Mouse (Mus musculus): ENCODE measurements around the gene Tas2r126. TPM values are rescaled to one million over a fixed set of nuclear protein-coding genes. Genes with fewer than 3 reads are reported as not detected.
"Not testable (repeated sequence)": the region's sequence is repeated elsewhere in the genome, so short reads cannot be mapped to it uniquely, and the experiment has no call there.

The Tas2r126 gene
- polyA plus RNA-seq, 1 experiment from 2014 or later = not detected

GRCm38 (mm10) chr6:42433554-42433953, 781 bp upstream of the Tas2r126 start:
- Histone ChIP-seq H3K27ac (no peak overlapping the region), H3K27me3 (ENCODE audit: insufficient read depth, poor library complexity, severe bottlenecking) (no peaks in the 10 kb centered on the region), H3K36me3 (no peaks in the 10 kb centered on the region), H3K4me3 (no peak overlapping the region), H3K4me1 (no peaks in the 10 kb centered on the region), H3K9me3 (no peaks in the 10 kb centered on the region)
- WGBS = 61% methylated on average over 2 of the region's 2 CpGs
- DNase-seq (ENCODE audit: low spot score) = no peak

- H3K27me3 ChIP-seq (ENCODE audit: insufficient read depth, poor library complexity, severe bottlenecking) = no peaks in the 10 kb centered on the region
- H3K9me3 ChIP-seq = no peaks in the 10 kb centered on the region
- H3K4me3 ChIP-seq = no peak overlapping the region
- no peak for DNase-seq (ENCODE audit: low spot score)
- no peaks in the 10 kb centered on the region for H3K36me3 ChIP-seq
- no peaks in the 10 kb centered on the region for H3K4me1 ChIP-seq
- H3K27ac ChIP-seq = no peak overlapping the region
- 66% methylated on average over 2 of the region's 2 CpGs for WGBS
Measured at GRCm38 (mm10) chr6:42435490-42435889, 1.2 kb downstream of the Tas2r126 start.

GRCm38 (mm10) chr6:42441395-42441794, 7.1 kb downstream of the Tas2r126 start:
- no peaks in the 10 kb centered on the region for H3K4me1 ChIP-seq
- H3K9me3 ChIP-seq = no peaks in the 10 kb centered on the region
- 55% methylated on average over 2 of the region's 2 CpGs for WGBS
- no peaks in the 10 kb centered on the region for H3K36me3 ChIP-seq
- no peak overlapping the region for H3K27ac ChIP-seq
- H3K27me3 ChIP-seq (ENCODE audit: insufficient read depth, poor library complexity, severe bottlenecking) = no peaks in the 10 kb centered on the region
- no peak overlapping the region for H3K4me3 ChIP-seq
- no peak for DNase-seq (ENCODE audit: low spot score)

DNA sequence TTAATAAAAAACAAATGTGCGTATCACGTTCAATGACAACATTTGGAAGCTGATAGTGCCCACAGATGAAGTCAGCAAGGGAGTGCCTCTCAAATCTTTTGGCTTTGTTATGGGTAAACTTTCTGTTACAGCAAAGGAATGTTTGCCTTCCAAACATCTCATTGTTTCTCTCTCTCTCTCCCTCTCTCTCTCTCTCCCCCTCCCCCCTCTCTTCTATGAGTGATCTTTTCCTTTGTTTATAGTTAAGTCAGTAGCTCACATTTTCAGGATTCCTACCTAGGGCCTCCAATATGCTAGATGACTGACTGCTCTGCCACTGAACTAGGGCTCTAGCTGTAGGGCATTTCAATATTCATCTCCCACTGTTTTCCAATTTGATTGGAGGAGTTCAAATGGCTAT, 10.2 kb downstream of the Tas2r126 start:
- H3K4me3 ChIP-seq = no peak overlapping the region
- H3K9me3 ChIP-seq = no peaks in the 10 kb centered on the region
- no peak for DNase-seq (ENCODE audit: low spot score)
- no peaks in the 10 kb centered on the region for H3K4me1 ChIP-seq
- H3K27ac ChIP-seq = no peak overlapping the region
- H3K36me3 ChIP-seq = no peaks in the 10 kb centered on the region
- no peaks in the 10 kb centered on the region for H3K27me3 ChIP-seq (ENCODE audit: insufficient read depth, poor library complexity, severe bottlenecking)
- 78% methylated on average over 2 of the region's 2 CpGs for WGBS

DNA sequence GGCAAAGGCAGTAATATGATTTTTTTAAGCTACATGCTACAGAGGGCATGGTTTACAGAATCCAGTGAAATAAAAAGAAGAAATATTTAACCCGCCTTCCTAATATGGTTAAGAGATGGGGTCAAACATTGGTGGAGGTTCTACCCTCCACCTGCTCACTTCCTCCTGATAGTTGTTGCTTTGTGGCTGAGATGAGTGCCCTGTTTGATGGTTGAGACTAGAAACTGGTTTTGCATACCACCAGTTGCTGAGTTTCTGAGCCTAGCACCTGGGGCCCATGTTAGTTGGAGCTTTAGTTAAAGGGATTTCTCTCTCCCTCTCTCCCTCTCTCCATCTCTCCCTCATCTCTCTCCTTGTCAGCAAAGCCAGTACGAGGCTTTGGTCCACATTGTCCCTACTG, 13.0 kb downstream of the Tas2r126 start:
- Histone ChIP-seq H3K27ac (no peak overlapping the region), H3K36me3 (no peaks in the 10 kb centered on the region), H3K27me3 (ENCODE audit: insufficient read depth, poor library complexity, severe bottlenecking) (no peaks in the 10 kb centered on the region), H3K4me1 (no peaks in the 10 kb centered on the region), H3K4me3 (no peak overlapping the region), H3K9me3 (no peaks in the 10 kb centered on the region)
- 71% methylated on average over 2 of the region's 2 CpGs for WGBS
- DNase-seq (ENCODE audit: low spot score) = no peak

DNA sequence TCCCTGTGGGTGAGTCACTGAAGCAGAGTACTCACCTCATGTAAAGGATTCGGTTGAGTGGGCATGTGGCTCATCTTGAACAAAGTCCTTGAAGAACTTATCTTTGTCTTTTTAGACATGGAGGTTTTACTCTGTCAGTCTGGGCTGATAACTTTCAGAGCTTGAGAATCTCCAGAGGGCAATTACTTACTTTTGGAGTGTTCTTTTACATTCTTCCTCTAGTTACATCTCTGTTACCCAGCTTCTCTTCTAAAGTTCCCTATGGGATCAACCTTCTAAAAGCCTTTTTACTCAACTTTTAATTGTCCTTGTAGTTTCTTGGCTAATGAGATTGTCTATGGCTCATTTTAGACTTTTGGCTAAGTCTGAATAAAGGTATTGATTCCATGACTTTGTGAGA, 30.8 kb downstream of the Tas2r126 start, which contains the start of gene Olfr458:
TSS of gene Olfr458 (minus strand) at position 101 of the 400 bp plus-strand sequence.
- Histone ChIP-seq H3K27ac (no peak within 1 kb of the TSS), H3K9me3 (no peaks in the 10 kb centered on the region), H3K27me3 (ENCODE audit: insufficient read depth, poor library complexity, severe bottlenecking) (no peaks in the 10 kb centered on the region), H3K36me3 (no peaks in the 10 kb centered on the region), H3K4me3 (no peak within 1 kb of the TSS), H3K4me1 (no peaks in the 10 kb centered on the region)
- DNase-seq (ENCODE audit: low spot score) = no peak
- WGBS = 44% methylated on average over 1 of the region's 1 CpGs

GRCm38 (mm10) chr6:42470542-42470941, 36.2 kb downstream of the Tas2r126 start:
- no peak for DNase-seq (ENCODE audit: low spot score)
- H3K4me1 ChIP-seq = no peaks in the 10 kb centered on the region
- H3K4me3 ChIP-seq = no peak overlapping the region
- no peaks in the 10 kb centered on the region for H3K36me3 ChIP-seq
- H3K27me3 ChIP-seq (ENCODE audit: insufficient read depth, poor library complexity, severe bottlenecking) = no peaks in the 10 kb centered on the region
- no peak overlapping the region for H3K27ac ChIP-seq
- 88% methylated on average over 4 of the region's 4 CpGs for WGBS
- H3K9me3 ChIP-seq = no peaks in the 10 kb centered on the region

GRCm38 (mm10) chr6:42471298-42471697, 37.0 kb downstream of the Tas2r126 start:
- H3K36me3 ChIP-seq; H3K4me3 ChIP-seq; H3K27me3 ChIP-seq (ENCODE audit: insufficient read depth, poor library complexity, severe bottlenecking); H3K4me1 ChIP-seq; H3K27ac ChIP-seq; H3K9me3 ChIP-seq: not testable (repeated sequence)
- DNase-seq (ENCODE audit: low spot score) = peak; percentile 69
- WGBS = 88% methylated on average over 4 of the region's 4 CpGs

DNA sequence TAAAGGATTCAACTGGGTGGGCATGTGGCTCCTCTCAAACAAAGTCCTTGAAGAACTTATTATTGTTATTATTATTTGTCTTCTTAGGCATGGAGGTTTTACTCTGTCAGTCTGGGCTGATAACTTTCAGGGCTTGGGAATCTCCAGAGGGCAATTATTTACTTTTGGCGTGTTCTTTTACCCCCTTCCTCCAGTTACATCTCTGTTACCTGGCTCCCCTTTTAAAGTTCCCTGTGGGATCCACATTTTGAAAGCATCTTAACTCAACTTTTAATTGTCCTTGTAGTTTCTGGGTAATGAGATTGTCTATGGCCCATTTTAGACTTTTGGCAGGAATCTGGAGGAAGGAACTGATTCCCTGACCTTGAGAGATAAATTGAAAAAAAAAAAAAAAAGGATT, 41.9 kb downstream of the Tas2r126 start, which contains the start of gene Olfr457:
TSS of gene Olfr457 (minus strand) at position 101 of the 400 bp plus-strand sequence.
- 67% methylated on average over 1 of the region's 1 CpGs for WGBS
- Histone ChIP-seq H3K9me3 (no peaks in the 10 kb centered on the region), H3K27me3 (ENCODE audit: insufficient read depth, poor library complexity, severe bottlenecking) (no peaks in the 10 kb centered on the region)

GRCm38 (mm10) chr6:42484633-42485032, 50.3 kb downstream of the Tas2r126 start:
- H3K9me3 ChIP-seq = no peaks in the 10 kb centered on the region
- H3K27me3 ChIP-seq (ENCODE audit: insufficient read depth, poor library complexity, severe bottlenecking) = no peaks in the 10 kb centered on the region
- H3K27ac ChIP-seq = no peak overlapping the region
- H3K4me1 ChIP-seq = no peaks in the 10 kb centered on the region
- DNase-seq (ENCODE audit: low spot score) = no peak
- no peak overlapping the region for H3K4me3 ChIP-seq
- H3K36me3 ChIP-seq = no peaks in the 10 kb centered on the region

More for the DNA sequence above, 41.9 kb downstream of the Tas2r126 start, which contains the start of gene Olfr457:
- no peaks in the 10 kb centered on the region for H3K36me3 ChIP-seq
- H3K4me1 ChIP-seq = no peaks in the 10 kb centered on the region
- no peak for DNase-seq (ENCODE audit: low spot score)
- H3K27ac ChIP-seq = no peak within 1 kb of the TSS
- H3K4me3 ChIP-seq = no peak within 1 kb of the TSS

Other genes starting within 250 kb of the Tas2r126 start
- gene Tas2r144, start 219.2 kb upstream of the Tas2r126 start, polyA plus RNA-seq (2016; fragmentation: Nextera tagmentation; extraction: Ambion mirVana) = not detected in 2 replicates
- 9.7 and 13.8 TPM in 2 replicates for gene Gstk1, start 188.6 kb upstream of the Tas2r126 start, polyA plus RNA-seq (2016; fragmentation: Nextera tagmentation; extraction: Ambion mirVana)
- 0.21 and 0.41 TPM in 2 replicates for gene Tmem139, start 172.6 kb upstream of the Tas2r126 start, polyA plus RNA-seq (2016; fragmentation: Nextera tagmentation; extraction: Ambion mirVana)
- gene Casp2, start 169.6 kb upstream of the Tas2r126 start, polyA plus RNA-seq (2016; fragmentation: Nextera tagmentation; extraction: Ambion mirVana) = 40.8 and 45.2 TPM in 2 replicates
- 0.59 and 0.67 TPM in 2 replicates for gene Clcn1, start 147.8 kb upstream of the Tas2r126 start, polyA plus RNA-seq (2016; fragmentation: Nextera tagmentation; extraction: Ambion mirVana)
- gene Fam131b, start 109.9 kb upstream of the Tas2r126 start, polyA plus RNA-seq (2016; fragmentation: Nextera tagmentation; extraction: Ambion mirVana) = 0.21 and 0.30 TPM in 2 replicates
- 165 and 193 TPM in 2 replicates for gene Zyx, start 84.9 kb upstream of the Tas2r126 start, polyA plus RNA-seq (2016; fragmentation: Nextera tagmentation; extraction: Ambion mirVana)
- 3.0 and 4.8 TPM in 2 replicates for gene Epha1, start 61.3 kb upstream of the Tas2r126 start, polyA plus RNA-seq (2016; fragmentation: Nextera tagmentation; extraction: Ambion mirVana)
- not detected in 2 replicates for gene Tas2r143, start 34.3 kb upstream of the Tas2r126 start, polyA plus RNA-seq (2016; fragmentation: Nextera tagmentation; extraction: Ambion mirVana)
- gene Tas2r135, start 29.1 kb upstream of the Tas2r126 start, polyA plus RNA-seq (2016; fragmentation: Nextera tagmentation; extraction: Ambion mirVana) = not detected in 2 replicates
- 0.19 TPM in 1 of 2 replicates, not detected in the other for gene Olfr458, start 30.7 kb downstream of the Tas2r126 start, polyA plus RNA-seq (2016; fragmentation: Nextera tagmentation; extraction: Ambion mirVana)
- not detected in 2 replicates for gene Olfr457, start 41.8 kb downstream of the Tas2r126 start, polyA plus RNA-seq (2016; fragmentation: Nextera tagmentation; extraction: Ambion mirVana)
- 0.13 TPM in 1 of 2 replicates, not detected in the other for gene Olfr456, start 52.7 kb downstream of the Tas2r126 start, polyA plus RNA-seq (2016; fragmentation: Nextera tagmentation; extraction: Ambion mirVana)
- gene Olfr455, start 113.1 kb downstream of the Tas2r126 start, polyA plus RNA-seq (2016; fragmentation: Nextera tagmentation; extraction: Ambion mirVana) = not detected in 2 replicates
- not detected in 2 replicates for gene Tcaf3, start 163.2 kb downstream of the Tas2r126 start, polyA plus RNA-seq (2016; fragmentation: Nextera tagmentation; extraction: Ambion mirVana)
- 3.6 and 3.9 TPM in 2 replicates for gene Tcaf2, start 210.7 kb downstream of the Tas2r126 start, polyA plus RNA-seq (2016; fragmentation: Nextera tagmentation; extraction: Ambion mirVana)

All from heart, embryonic 10.5 days (tissue).